Mouse (Mus musculus): Measurements from ENCODE around the gene Prl5a1. TPM values are rescaled to one million over a fixed set of nuclear protein-coding genes. Genes with fewer than 3 reads are reported as not detected.

Prl5a1 gene
- not detected in 2 replicates for total RNA-seq (2015)
- total RNA-seq (2017): not detected in 2 replicates

- no peak for ATAC-seq (replicated peaks; ENCODE audit: poor library complexity)
Observed at GRCm38 (mm10) chr13:28142184-28142583, at the start of gene Prl5a1. TSS of gene Prl5a1 (plus strand) at chr13:28142484.

- ATAC-seq (replicated peaks; ENCODE audit: poor library complexity): no peak
Observed at GRCm38 (mm10) chr13:28096161-28096560, 46.1 kb upstream of the Prl5a1 start.

GRCm38 (mm10) chr13:28108536-28108935 is 33.7 kb upstream of the Prl5a1 start:
- no peak for ATAC-seq (replicated peaks; ENCODE audit: poor library complexity)

GRCm38 (mm10) chr13:28132781-28133180 is 9.5 kb upstream of the Prl5a1 start:
- ATAC-seq (replicated peaks; ENCODE audit: poor library complexity): no peak

- no peak for ATAC-seq (replicated peaks; ENCODE audit: poor library complexity)
Observed at GRCm38 (mm10) chr13:28135790-28136189, 6.5 kb upstream of the Prl5a1 start.

Other genes with a start within 250 kb of the Prl5a1 start
- not detected in 2 replicates for gene Prl4a1, start 126.3 kb upstream of the Prl5a1 start, total RNA-seq (2015)
- not detected in 2 replicates for gene Prl4a1, start 126.3 kb upstream of the Prl5a1 start, total RNA-seq (2017)
- 35.3 and 44.1 TPM in 2 replicates for gene Gm11361, start 115.0 kb downstream of the Prl5a1 start, total RNA-seq (2015)
- 7.7 and 9.5 TPM in 2 replicates for gene Gm11361, start 115.0 kb downstream of the Prl5a1 start, total RNA-seq (2017)